Mouse (Mus musculus): ENCODE results near the gene Cd276. TPM values are rescaled to one million over a fixed set of nuclear protein-coding genes. Genes with fewer than 3 reads are reported as not detected.
A peak's percentile ranks its signal among the peaks of the same experiment; 100 is the strongest.

The Cd276 gene
- polyA plus RNA-seq, 1 experiment from 2014 or later, result 35.6 TPM

- Histone ChIP-seq H3K4me2 (ENCODE audit: low read length) (no peak overlapping the region), H3K9me3 (ENCODE audit: control insufficient read depth, low read length) (no peaks in the 10 kb centered on the region), H3K27me3 (replicated peaks; ENCODE audit: control insufficient read depth, insufficient read depth, low read length) (no peaks in the 10 kb centered on the region), H3K4me3 (ENCODE audit: low read depth, low read length) (no peak overlapping the region), H3K36me3 (ENCODE audit: control insufficient read depth, insufficient read depth, low read length) (no peaks in the 10 kb centered on the region), H3K4me1 (replicated peaks; ENCODE audit: control insufficient read depth, insufficient read depth, low read length) (no peaks in the 10 kb centered on the region), H3K27ac (ENCODE audit: low read depth) (no peak overlapping the region), H3K9ac (ENCODE audit: low read length) (no peak overlapping the region)
- 83% methylated on average over 5 of the region's 5 CpGs for WGBS
- DNase-seq (ENCODE audit: low spot score) (no peak), ATAC-seq (replicated peaks; ENCODE audit: low FRiP score, low TSS enrichment, low read depth) (no peak)
Observed at GRCm38 (mm10) chr9:58510452-58510851, 44.8 kb downstream of the Cd276 start.

- H3K4me3 ChIP-seq (ENCODE audit: low read depth, low read length), result no peak overlapping the region
- no peaks in the 10 kb centered on the region for H3K36me3 ChIP-seq (ENCODE audit: control insufficient read depth, insufficient read depth, low read length)
- DNase-seq (ENCODE audit: low spot score) (no peak), ATAC-seq (replicated peaks; ENCODE audit: low FRiP score, low TSS enrichment, low read depth) (no peak)
- H3K27me3 ChIP-seq (replicated peaks; ENCODE audit: control insufficient read depth, insufficient read depth, low read length), result no peaks in the 10 kb centered on the region
- WGBS, result 76% methylated on average over 8 of the region's 8 CpGs
- H3K9me3 ChIP-seq (ENCODE audit: control insufficient read depth, low read length), result no peaks in the 10 kb centered on the region
- H3K4me2 ChIP-seq (ENCODE audit: low read length), result no peak overlapping the region
- no peaks in the 10 kb centered on the region for H3K4me1 ChIP-seq (replicated peaks; ENCODE audit: control insufficient read depth, insufficient read depth, low read length)
- no peak overlapping the region for H3K9ac ChIP-seq (ENCODE audit: low read length)
- no peak overlapping the region for H3K27ac ChIP-seq (ENCODE audit: low read depth)
Observed at GRCm38 (mm10) chr9:58507216-58508005, 47.8 kb downstream of the Cd276 start.

- no peak overlapping the region for H3K4me3 ChIP-seq (ENCODE audit: low read depth, low read length)
- no peak overlapping the region for H3K4me2 ChIP-seq (ENCODE audit: low read length)
- ATAC-seq (replicated peaks; ENCODE audit: low FRiP score, low TSS enrichment, low read depth) (no peak), DNase-seq (ENCODE audit: low spot score) (no peak)
- no peaks in the 10 kb centered on the region for H3K9me3 ChIP-seq (ENCODE audit: control insufficient read depth, low read length)
- no peak overlapping the region for H3K27ac ChIP-seq (ENCODE audit: low read depth)
- 88% methylated on average over 5 of the region's 5 CpGs for WGBS
- no peak overlapping the region for H3K9ac ChIP-seq (ENCODE audit: low read length)
- no peaks in the 10 kb centered on the region for H3K27me3 ChIP-seq (replicated peaks; ENCODE audit: control insufficient read depth, insufficient read depth, low read length)
- no peaks in the 10 kb centered on the region for H3K4me1 ChIP-seq (replicated peaks; ENCODE audit: control insufficient read depth, insufficient read depth, low read length)
- no peaks in the 10 kb centered on the region for H3K36me3 ChIP-seq (ENCODE audit: control insufficient read depth, insufficient read depth, low read length)
Observed at GRCm38 (mm10) chr9:58500946-58501345, 54.3 kb downstream of the Cd276 start.

- H3K4me2 ChIP-seq (ENCODE audit: low read length), result no peak overlapping the region
- no peaks in the 10 kb centered on the region for H3K36me3 ChIP-seq (ENCODE audit: control insufficient read depth, insufficient read depth, low read length)
- ATAC-seq (replicated peaks; ENCODE audit: low FRiP score, low TSS enrichment, low read depth) (no peak), DNase-seq (ENCODE audit: low spot score) (no peak)
- no peaks in the 10 kb centered on the region for H3K9me3 ChIP-seq (ENCODE audit: control insufficient read depth, low read length)
- H3K9ac ChIP-seq (ENCODE audit: low read length), result no peak overlapping the region
- 54% methylated on average over 4 of the region's 4 CpGs for WGBS
- H3K27ac ChIP-seq (ENCODE audit: low read depth), result no peak overlapping the region
- no peaks in the 10 kb centered on the region for H3K4me1 ChIP-seq (replicated peaks; ENCODE audit: control insufficient read depth, insufficient read depth, low read length)
- no peak overlapping the region for H3K4me3 ChIP-seq (ENCODE audit: low read depth, low read length)
- H3K27me3 ChIP-seq (replicated peaks; ENCODE audit: control insufficient read depth, insufficient read depth, low read length), result no peaks in the 10 kb centered on the region
Observed at GRCm38 (mm10) chr9:58497942-58498341, 57.3 kb downstream of the Cd276 start.

GRCm38 (mm10) chr9:58496470-58497182, 58.6 kb downstream of the Cd276 start:
- H3K4me2 ChIP-seq (ENCODE audit: low read length), result no peak overlapping the region
- H3K9ac ChIP-seq (ENCODE audit: low read length), result no peak overlapping the region
- H3K4me3 ChIP-seq (ENCODE audit: low read depth, low read length), result no peak overlapping the region
- 25% methylated on average over 4 of the region's 4 CpGs for WGBS
- H3K27me3 ChIP-seq (replicated peaks; ENCODE audit: control insufficient read depth, insufficient read depth, low read length), result no peaks in the 10 kb centered on the region
- ATAC-seq (replicated peaks; ENCODE audit: low FRiP score, low TSS enrichment, low read depth), result no peak
- H3K4me1 ChIP-seq (replicated peaks; ENCODE audit: control insufficient read depth, insufficient read depth, low read length), result no peaks in the 10 kb centered on the region
- H3K9me3 ChIP-seq (ENCODE audit: control insufficient read depth, low read length), result no peaks in the 10 kb centered on the region
- no peaks in the 10 kb centered on the region; the same call in 1 of the 2 replicates for H3K36me3 ChIP-seq (ENCODE audit: control insufficient read depth, insufficient read depth, low read length)
- H3K27ac ChIP-seq (ENCODE audit: low read depth), result no peak overlapping the region
- no peak for DNase-seq (ENCODE audit: low spot score)

- Histone ChIP-seq H3K4me3 (ENCODE audit: low read depth, low read length) (no peak overlapping the region), H3K9ac (ENCODE audit: low read length) (no peak overlapping the region), H3K9me3 (ENCODE audit: control insufficient read depth, low read length) (no peaks in the 10 kb centered on the region), H3K36me3 (ENCODE audit: control insufficient read depth, insufficient read depth, low read length) (no peaks in the 10 kb centered on the region; the same call in 1 of the 2 replicates), H3K4me1 (replicated peaks; ENCODE audit: control insufficient read depth, insufficient read depth, low read length) (no peaks in the 10 kb centered on the region; the same call in 1 of the 2 replicates), H3K27ac (ENCODE audit: low read depth) (no peak overlapping the region), H3K27me3 (replicated peaks; ENCODE audit: control insufficient read depth, insufficient read depth, low read length) (peaks cover 3% of the 10 kb centered on the region), H3K4me2 (ENCODE audit: low read length) (no peak overlapping the region)
- DNase-seq (ENCODE audit: low spot score) (no peak), ATAC-seq (replicated peaks; ENCODE audit: low FRiP score, low TSS enrichment, low read depth) (no peak)
- WGBS, result 75% methylated on average over 2 of the region's 2 CpGs
Observed at GRCm38 (mm10) chr9:58495035-58495434, 60.2 kb downstream of the Cd276 start.

GRCm38 (mm10) chr9:58490391-58490790, 64.8 kb downstream of the Cd276 start:
- H3K4me1 ChIP-seq (replicated peaks; ENCODE audit: control insufficient read depth, insufficient read depth, low read length), result no peaks in the 10 kb centered on the region; the same call in 1 of the 2 replicates
- H3K27me3 ChIP-seq (replicated peaks; ENCODE audit: control insufficient read depth, insufficient read depth, low read length), result peaks cover 22% of the 10 kb centered on the region
- DNase-seq (ENCODE audit: low spot score), result no peak
- no peak overlapping the region for H3K9ac ChIP-seq (ENCODE audit: low read length)
- H3K4me2 ChIP-seq (ENCODE audit: low read length), result no peak overlapping the region
- no peak for ATAC-seq (replicated peaks; ENCODE audit: low FRiP score, low TSS enrichment, low read depth)
- no peak overlapping the region for H3K4me3 ChIP-seq (ENCODE audit: low read depth, low read length)
- no peaks in the 10 kb centered on the region for H3K9me3 ChIP-seq (ENCODE audit: control insufficient read depth, low read length)
- no peaks in the 10 kb centered on the region; the same call in 1 of the 2 replicates for H3K36me3 ChIP-seq (ENCODE audit: control insufficient read depth, insufficient read depth, low read length)
- H3K27ac ChIP-seq (ENCODE audit: low read depth), result no peak overlapping the region
- WGBS, result 82% methylated on average over 2 of the region's 2 CpGs

- Histone ChIP-seq H3K27me3 (replicated peaks; ENCODE audit: control insufficient read depth, insufficient read depth, low read length) (peaks cover 22% of the 10 kb centered on the region), H3K9ac (ENCODE audit: low read length) (no peak overlapping the region), H3K36me3 (ENCODE audit: control insufficient read depth, insufficient read depth, low read length) (no peaks in the 10 kb centered on the region; the same call in 1 of the 2 replicates), H3K9me3 (ENCODE audit: control insufficient read depth, low read length) (no peaks in the 10 kb centered on the region), H3K27ac (ENCODE audit: low read depth) (no peak overlapping the region), H3K4me2 (ENCODE audit: low read length) (peak overlapping the region; percentile 99), H3K4me1 (replicated peaks; ENCODE audit: control insufficient read depth, insufficient read depth, low read length) (no peaks in the 10 kb centered on the region; the same call in 1 of the 2 replicates), H3K4me3 (ENCODE audit: low read depth, low read length) (peak overlapping the region; percentile 54; the same call in 1 of the 2 replicates)
- WGBS, result 17% methylated on average over 7 of the region's 7 CpGs
- DNase-seq (ENCODE audit: low spot score) (no peak), ATAC-seq (replicated peaks; ENCODE audit: low FRiP score, low TSS enrichment, low read depth) (no peak)
Observed at GRCm38 (mm10) chr9:58489865-58490165, 65.4 kb downstream of the Cd276 start.

Data from intestine, embryonic 14.5 days (tissue).